In genomic region chr9:20662325-20662724, GRCm38 (mm10) we compare ENCODE assay signal across 9 mouse cellular contexts. TPM values are rescaled to one million over a fixed set of nuclear protein-coding genes. Genes with fewer than 3 reads are reported as not detected.
A peak's percentile ranks its signal among the peaks of the same experiment; 100 is the strongest.
DNase-seq lines count a peak whose midpoint lies in the region; ATAC-seq and TF ChIP-seq lines count a peak whose summit lies in the region.
"Had no signal": no experiment of that assay in that cellular context is flagged by ENCODE, and none has a peak within 500 bp of the region (broad histone marks: within the 10 kb centered on the region; RNA-seq: fewer than 3 reads in every experiment).

No protein-coding gene starts in this region.

- DNase-seq in heart, postnatal 0 days (ENCODE audit: low spot score) = peak; percentile 30
- no peak for DNase-seq in heart, postnatal 25 days (ENCODE audit: low spot score)
- peak; percentile 56 to 68 for DNase-seq in adrenal gland, adult 18-20 months (ENCODE audit: low spot score in 2 of 2)
- DNase-seq in left cerebral cortex, postnatal 14 days (ENCODE audit: low spot score in 2 of 2) = peak; percentile 86 to 88
- DNase-seq in midbrain, embryonic 14.5 days = peak; percentile 91
- DNase-seq in spleen, postnatal 14 days (ENCODE audit: low spot score in 2 of 2) = peak; percentile 21 to 61
- DNase-seq: liver, embryonic 13.5 days had no signal

- no peak overlapping the region for H3K4me3 ChIP-seq in heart, postnatal 0 days (ENCODE audit: low read depth, low read length)
- no peak overlapping the region for H3K4me3 ChIP-seq in hindbrain, embryonic 12.5 days
- no peak overlapping the region for H3K4me3 ChIP-seq in midbrain, embryonic 14.5 days (replicated peaks; ENCODE audit: low read depth, low read length)
- H3K4me3 ChIP-seq: liver, embryonic 13.5 days had no signal

- peak; percentile 47; the same call in 1 of the 2 replicates for ATAC-seq in heart, postnatal 0 days (ENCODE audit: insufficient read depth, low read depth)
- peak; percentile 55 for ATAC-seq in erythroid progenitor cell, adult 5-6 weeks (replicated peaks; ENCODE audit: low FRiP score, poor library complexity, severe bottlenecking)
- 0 out of 2 replicates have a peak, but pooled peaks have one; percentile 17 for ATAC-seq in hindbrain, embryonic 12.5 days (ENCODE audit: low FRiP score)
- ATAC-seq in midbrain, embryonic 14.5 days (ENCODE audit: low FRiP score, low TSS enrichment) = no peak

- no peaks in the 10 kb centered on the region for H3K27me3 ChIP-seq in heart, postnatal 0 days (ENCODE audit: control insufficient read depth, insufficient read depth, low read length)
- no peaks in the 10 kb centered on the region for H3K27me3 ChIP-seq in hindbrain, embryonic 12.5 days
- no peaks in the 10 kb centered on the region for H3K27me3 ChIP-seq in midbrain, embryonic 14.5 days (ENCODE audit: control insufficient read depth, insufficient read depth, low read length)
- H3K27me3 ChIP-seq: liver, embryonic 13.5 days had no signal

- no peak overlapping the region for H3K27ac ChIP-seq in heart, postnatal 0 days (ENCODE audit: low read depth)
- peak overlapping the region; percentile 68 for H3K27ac ChIP-seq in hindbrain, embryonic 12.5 days
- peak overlapping the region; percentile 68; the same call in 1 of the 2 replicates for H3K27ac ChIP-seq in midbrain, embryonic 14.5 days (replicated peaks; ENCODE audit: low read depth, low read length)
- H3K27ac ChIP-seq: liver, embryonic 13.5 days had no signal

- H3K9ac ChIP-seq in heart, postnatal 0 days (replicated peaks; ENCODE audit: low read depth, low read length) = no peak overlapping the region
- H3K9ac ChIP-seq in hindbrain, embryonic 12.5 days = no peak overlapping the region
- H3K9ac ChIP-seq in midbrain, embryonic 14.5 days (replicated peaks; ENCODE audit: low read length) = no peak overlapping the region
- H3K9ac ChIP-seq: liver, embryonic 13.5 days had no signal

- no peaks in the 10 kb centered on the region; the same call in 1 of the 2 replicates for H3K4me1 ChIP-seq in heart, postnatal 0 days (ENCODE audit: control insufficient read depth, insufficient read depth)
- H3K4me1 ChIP-seq in hindbrain, embryonic 12.5 days = peaks cover 50% of the 10 kb centered on the region
- H3K4me1 ChIP-seq in midbrain, embryonic 14.5 days (ENCODE audit: control insufficient read depth, insufficient read depth, low read length) = peaks cover 19% of the 10 kb centered on the region

- peaks cover 44% of the 10 kb centered on the region for H3K36me3 ChIP-seq in heart, postnatal 0 days (replicated peaks; ENCODE audit: control insufficient read depth, insufficient read depth, low read length)
- peaks cover 66% of the 10 kb centered on the region for H3K36me3 ChIP-seq in hindbrain, embryonic 12.5 days
- peaks cover 64% of the 10 kb centered on the region for H3K36me3 ChIP-seq in midbrain, embryonic 14.5 days (ENCODE audit: control insufficient read depth, insufficient read depth, low read length)

- TF ChIP-seq CTCF in heart, postnatal 0 days (IDR thresholded peaks at IDR 0.05; ENCODE audit: low read depth) = peak; percentile 82

- TF ChIP-seq EP300 in heart, postnatal 0 days (IDR thresholded peaks at IDR 0.05; ENCODE audit: low read depth) = no peak

- no peaks in the 10 kb centered on the region for H3K9me3 ChIP-seq in heart, postnatal 0 days (replicated peaks; ENCODE audit: control insufficient read depth, low read length)
- no peaks in the 10 kb centered on the region for H3K9me3 ChIP-seq in hindbrain, embryonic 12.5 days (replicated peaks)
- H3K9me3 ChIP-seq in midbrain, embryonic 14.5 days (ENCODE audit: control insufficient read depth, low read length) = no peaks in the 10 kb centered on the region
- H3K9me3 ChIP-seq: liver, embryonic 13.5 days had no signal

- WGBS in heart, postnatal 0 days = 63% methylated on average over 3 of the region's 3 CpGs
- 58% methylated on average over 3 of the region's 3 CpGs for WGBS in hindbrain, embryonic 12.5 days
- WGBS in midbrain, embryonic 14.5 days = 66% methylated on average over 3 of the region's 3 CpGs

- intact Hi-C loops in heart, postnatal 25 days (cut with DNase I) = loop anchor here (5.0 kb wide), 1 partner anchor 170 kb away; no protein-coding TSS in a partner anchor
- intact Hi-C loops in left cerebral cortex, postnatal 14 days (cut with DNase I) = loop anchor here (5.0 kb wide), 2 partner anchors 80 to 170 kb away; no protein-coding TSS in a partner anchor

- no peak overlapping the region for H3K4me2 ChIP-seq in heart, postnatal 0 days (ENCODE audit: low read depth, low read length)
- no peak overlapping the region for H3K4me2 ChIP-seq in hindbrain, embryonic 12.5 days (replicated peaks)
- H3K4me2 ChIP-seq in midbrain, embryonic 14.5 days (ENCODE audit: low read length) = no peak overlapping the region
- H3K4me2 ChIP-seq: liver, embryonic 13.5 days had no signal

RNA-seq across cellular contexts. Expression of gene Pin1, which starts 10.4 kb away (rescaled TPM):
- 26.9 and 30.7 TPM in 2 replicates for total RNA-seq in heart, postnatal 0 days (2014; rRNA removed; ENCODE audit: low replicate concordance)
- 40.2 and 40.7 TPM in 2 replicates for polyA plus RNA-seq in heart, postnatal 0 days (2015; fragmentation: Nextera tagmentation; extraction: Ambion mirVana)
- total RNA-seq in heart, postnatal 25 days (2021) = 10 to 100 TPM; 18.3 to 19.2 TPM
- total RNA-seq in adrenal gland, adult 18-20 months (2021) = 10 to 100 TPM; 24.9 to 27.7 TPM
- total RNA-seq in erythroid progenitor cell, adult 5-6 weeks (2015; ENCODE audit: low replicate concordance) = 4.2 and 10.1 TPM in 2 replicates
- 6.3 and 8.5 TPM in 2 replicates for total RNA-seq in erythroid progenitor cell, adult 5-6 weeks (2017; ENCODE audit: low replicate concordance)
- 47.2 and 49.4 TPM in 2 replicates for polyA plus RNA-seq in hindbrain, embryonic 12.5 days (2016; fragmentation: Nextera tagmentation; extraction: Ambion mirVana)
- total RNA-seq in left cerebral cortex, postnatal 14 days (2021) = 10 to 100 TPM; 46.0 to 46.7 TPM
- polyA plus RNA-seq in midbrain, embryonic 14.5 days (2014; fragmentation: Nextera tagmentation; extraction: Ambion mirVana) = 56.7 and 68.6 TPM in 2 replicates

RNA-seq across cellular contexts. Expression of gene Fbxl12, which starts 17.8 kb away (rescaled TPM):
- 15.6 and 20.8 TPM in 2 replicates for total RNA-seq in heart, postnatal 0 days (2014; rRNA removed; ENCODE audit: low replicate concordance)
- polyA plus RNA-seq in heart, postnatal 0 days (2015; fragmentation: Nextera tagmentation; extraction: Ambion mirVana) = 12.7 and 13.0 TPM in 2 replicates
- 10 to 100 TPM; 10.5 to 11.5 TPM for total RNA-seq in heart, postnatal 25 days (2021)
- 10 to 100 TPM; 18.3 to 19.4 TPM for total RNA-seq in adrenal gland, adult 18-20 months (2021)
- total RNA-seq in erythroid progenitor cell, adult 5-6 weeks (2015; ENCODE audit: low replicate concordance) = 21.3 and 21.8 TPM in 2 replicates
- total RNA-seq in erythroid progenitor cell, adult 5-6 weeks (2017; ENCODE audit: low replicate concordance) = 4.6 and 11.6 TPM in 2 replicates
- 18.3 and 19.8 TPM in 2 replicates for polyA plus RNA-seq in hindbrain, embryonic 12.5 days (2016; fragmentation: Nextera tagmentation; extraction: Ambion mirVana)
- 10 to 100 TPM; 16.8 to 16.9 TPM for total RNA-seq in left cerebral cortex, postnatal 14 days (2021)
- polyA plus RNA-seq in midbrain, embryonic 14.5 days (2014; fragmentation: Nextera tagmentation; extraction: Ambion mirVana) = 12.1 and 20.8 TPM in 2 replicates

RNA-seq across cellular contexts. Expression of gene Ubl5, which starts 19.6 kb away (rescaled TPM):
- 223 and 238 TPM in 2 replicates for total RNA-seq in heart, postnatal 0 days (2014; rRNA removed; ENCODE audit: low replicate concordance)
- 389 and 407 TPM in 2 replicates for polyA plus RNA-seq in heart, postnatal 0 days (2015; fragmentation: Nextera tagmentation; extraction: Ambion mirVana)
- total RNA-seq in heart, postnatal 25 days (2021) = 100 to 1,000 TPM; 218 to 220 TPM
- total RNA-seq in adrenal gland, adult 18-20 months (2021) = 100 to 1,000 TPM; 352 to 436 TPM
- 158 and 182 TPM in 2 replicates for total RNA-seq in erythroid progenitor cell, adult 5-6 weeks (2015; ENCODE audit: low replicate concordance)
- total RNA-seq in erythroid progenitor cell, adult 5-6 weeks (2017; ENCODE audit: low replicate concordance) = 36.3 and 42.1 TPM in 2 replicates
- 445 and 471 TPM in 2 replicates for polyA plus RNA-seq in hindbrain, embryonic 12.5 days (2016; fragmentation: Nextera tagmentation; extraction: Ambion mirVana)
- total RNA-seq in left cerebral cortex, postnatal 14 days (2021) = 100 to 1,000 TPM; 346 to 360 TPM
- 444 and 552 TPM in 2 replicates for polyA plus RNA-seq in midbrain, embryonic 14.5 days (2014; fragmentation: Nextera tagmentation; extraction: Ambion mirVana)
